Mouse (Mus musculus) midbrain, postnatal 0 days (tissue): ENCODE measurements around the gene Rreb1. TPM values are rescaled to one million over a fixed set of nuclear protein-coding genes. Genes with fewer than 3 reads are reported as not detected.

Experiments used
- ATAC-seq: fragments of 200-750 bp; cut with Nextera tagmentation; 2 replicates; pipeline ENCODE4 v1.8.0; 2017; ENCODE audit warnings: moderate number of reproducible peaks, mild to moderate bottlenecking, moderate TSS enrichment, moderate library complexity; ENCODE audit not compliant: low FRiP score
- DNase-seq: peaks from one replicate; pipeline ENCODE4 v3.0.0-alpha.2; 2015; ENCODE audit warnings: low spot score
- H3K27ac ChIP-seq: fragments of 300-500 bp; sonication (generic); 2 replicates; pipeline ENCODE4 v1.5.1; 2014; ENCODE audit warnings: low read depth, mild to moderate bottlenecking, low read length, mixed read lengths
- H3K27me3 ChIP-seq: fragments of 300-500 bp; sonication (generic); 2 replicates; pipeline ENCODE4 v1.6.1; 2014; ENCODE audit warnings: low read length, control low read depth, mixed read lengths; ENCODE audit not compliant: insufficient read depth
- H3K36me3 ChIP-seq: fragments of 300-500 bp; sonication (generic); 2 replicates; pipeline ENCODE4 v1.6.1; 2014; ENCODE audit warnings: low read length, control low read depth, mixed read lengths; ENCODE audit not compliant: insufficient read depth
- H3K4me1 ChIP-seq: fragments of 300-500 bp; sonication (generic); 2 replicates; pipeline ENCODE4 v1.6.1; 2014; ENCODE audit warnings: mild to moderate bottlenecking, control low read depth, antibody characterized with exemption, low read length, mixed read lengths; ENCODE audit not compliant: insufficient read depth
- H3K4me2 ChIP-seq: fragments of 300-500 bp; sonication (generic); 2 replicates; pipeline ENCODE4 v1.6.1; 2014; ENCODE audit warnings: low read depth, mild to moderate bottlenecking, low read length, mixed read lengths; ENCODE audit not compliant: poor library complexity, severe bottlenecking
- H3K4me3 ChIP-seq: fragments of 300-500 bp; sonication (generic); 2 replicates; pipeline ENCODE4 v1.5.1; 2014; ENCODE audit warnings: low read depth, mild to moderate bottlenecking, low read length, moderate library complexity
- H3K9ac ChIP-seq: fragments of 300-500 bp; sonication (generic); replicated peaks from 2 replicates; pipeline ENCODE4 v1.6.1; 2014; ENCODE audit warnings: mild to moderate bottlenecking, low read length, moderate library complexity, mixed read lengths; ENCODE audit not compliant: poor library complexity, severe bottlenecking
- H3K9me3 ChIP-seq: fragments of 300-500 bp; sonication (generic); 2 replicates; pipeline ENCODE4 v1.6.1; 2016; ENCODE audit warnings: low read length, control low read depth
- CTCF ChIP-seq: IDR thresholded peaks from 2 replicates; pipeline ENCODE4 v1.5.1; 2016; ENCODE audit warnings: antibody characterized with exemption, mild to moderate bottlenecking
- WGBS: fragments of 180-500 bp; shearing (Covaris S2); extraction: QIAGEN DNeasy Blood & Tissue Kit; methylation state at CpG from one replicate; pipeline ENCODE4 v1.1.7; 2014; 5-methylcytosine and 5-hydroxymethylcytosine counted together
- polyA plus RNA-seq: library from polyadenylated mRNA; unstranded; fragments of >200 nt; fragmentation: Nextera tagmentation; extraction: Ambion mirVana; gene quantifications from 2 replicates; pipeline ENCODE4 v1.2.1, GENCODE M21; 2015
- total RNA-seq: library from RNA; depleted of rRNA; stranded (reverse); fragments of >200 nt; gene quantifications from 2 replicates; pipeline ENCODE4 v1.2.3, GENCODE M21; 2014; rRNA removed

Rreb1 gene
- 4.3 TPM in 2 replicates for total RNA-seq
- 1.4 and 2.0 TPM in 2 replicates for polyA plus RNA-seq

- ATAC-seq (peak; percentile 58), DNase-seq (peak; percentile 21)
- H3K9ac ChIP-seq = peak within 1 kb of the TSS; percentile 52
- peak within 1 kb of the TSS; percentile 100 for H3K4me2 ChIP-seq
- WGBS = 0% methylated on average over 36 of the region's 37 CpGs
- peak within 1 kb of the TSS; percentile 38 for H3K27ac ChIP-seq
- peak within 1 kb of the TSS; percentile 61 for H3K4me3 ChIP-seq
- peaks cover 6% of the 10 kb centered on the region; the same call in 1 of the 2 replicates for H3K4me1 ChIP-seq
- H3K36me3 ChIP-seq = no peaks in the 10 kb centered on the region
- 0 out of 2 replicates have a peak, but pooled peaks have one; percentile 16 for TF ChIP-seq CTCF
- peaks cover 3% of the 10 kb centered on the region for H3K27me3 ChIP-seq
- H3K9me3 ChIP-seq = no peaks in the 10 kb centered on the region
Measured at GRCm38 (mm10) chr13:37778147-37778593, at the start of gene Rreb1. Gene Rreb1, plus strand, starts transcription at chr13:37778400.

GRCm38 (mm10) chr13:37728551-37728950 is 49.6 kb upstream of the Rreb1 start:
- no peak for TF ChIP-seq CTCF
- ATAC-seq (no peak), DNase-seq (peak; percentile 26)
- Histone ChIP-seq H3K27ac (no peak overlapping the region), H3K9ac (no peak overlapping the region), H3K4me1 (no peaks in the 10 kb centered on the region), H3K27me3 (no peaks in the 10 kb centered on the region), H3K36me3 (no peaks in the 10 kb centered on the region), H3K4me3 (no peak overlapping the region), H3K4me2 (no peak overlapping the region), H3K9me3 (no peaks in the 10 kb centered on the region)
- WGBS = 86% methylated on average over 7 of the region's 7 CpGs

- DNase-seq = no peak
- H3K9ac ChIP-seq = no peak overlapping the region
- H3K9me3 ChIP-seq = no peaks in the 10 kb centered on the region
- ATAC-seq = no peak
- WGBS = 89% methylated on average over 12 of the region's 12 CpGs
- H3K36me3 ChIP-seq = no peaks in the 10 kb centered on the region
- no peaks in the 10 kb centered on the region for H3K4me1 ChIP-seq
- TF ChIP-seq CTCF = no peak
- H3K4me2 ChIP-seq = no peak overlapping the region
- no peak overlapping the region for H3K27ac ChIP-seq
- H3K27me3 ChIP-seq = no peaks in the 10 kb centered on the region
- H3K4me3 ChIP-seq = no peak overlapping the region
Measured at GRCm38 (mm10) chr13:37731914-37732693, 46.1 kb upstream of the Rreb1 start.

GRCm38 (mm10) chr13:37734501-37734900 is 43.7 kb upstream of the Rreb1 start:
- ATAC-seq (no peak), DNase-seq (no peak)
- 92% methylated on average over 11 of the region's 11 CpGs for WGBS
- H3K4me3 ChIP-seq = no peak overlapping the region
- no peaks in the 10 kb centered on the region for H3K9me3 ChIP-seq
- H3K9ac ChIP-seq = no peak overlapping the region
- H3K4me2 ChIP-seq = no peak overlapping the region
- no peaks in the 10 kb centered on the region for H3K4me1 ChIP-seq
- H3K27me3 ChIP-seq = no peaks in the 10 kb centered on the region
- no peak for TF ChIP-seq CTCF
- H3K36me3 ChIP-seq = no peaks in the 10 kb centered on the region
- no peak overlapping the region for H3K27ac ChIP-seq

- Histone ChIP-seq H3K36me3 (no peaks in the 10 kb centered on the region), H3K9me3 (no peaks in the 10 kb centered on the region), H3K9ac (no peak overlapping the region), H3K4me2 (no peak overlapping the region), H3K27ac (no peak overlapping the region), H3K27me3 (no peaks in the 10 kb centered on the region), H3K4me3 (no peak overlapping the region), H3K4me1 (no peaks in the 10 kb centered on the region)
- 92% methylated on average over 5 of the region's 5 CpGs for WGBS
- DNase-seq (no peak), ATAC-seq (no peak)
- TF ChIP-seq CTCF = no peak
Measured at GRCm38 (mm10) chr13:37740111-37740510, 38.1 kb upstream of the Rreb1 start.

GRCm38 (mm10) chr13:37740752-37741151 is 37.4 kb upstream of the Rreb1 start:
- no peak for DNase-seq
- 68% methylated on average over 5 of the region's 5 CpGs for WGBS
- Histone ChIP-seq H3K4me2 (no peak overlapping the region), H3K4me3 (no peak overlapping the region), H3K27me3 (no peaks in the 10 kb centered on the region), H3K9me3 (no peaks in the 10 kb centered on the region), H3K27ac (no peak overlapping the region), H3K36me3 (no peaks in the 10 kb centered on the region), H3K4me1 (no peaks in the 10 kb centered on the region), H3K9ac (no peak overlapping the region)
- no peak for TF ChIP-seq CTCF
- ATAC-seq = no peak
